Mouse (Mus musculus): ENCODE data around the gene Srebf2. TPM values are rescaled to one million over a fixed set of nuclear protein-coding genes. Genes with fewer than 3 reads are reported as not detected.

Gene Srebf2
- total RNA-seq, 2 experiments from 2014 or later = 20.5 to 21.8 TPM

- intact Hi-C loops (cut with DNase I) = no loop called here
- DNase-seq (ENCODE audit: low spot score) = no peak
These were observed 72.0 kb downstream of the Srebf2 start for GRCm38 (mm10) chr15:82218778-82219666.

GRCm38 (mm10) chr15:82220003-82220675 lies 73.2 kb downstream of the Srebf2 start:
- no peak for DNase-seq (ENCODE audit: low spot score)
- intact Hi-C loops (cut with DNase I) = no loop called here

- intact Hi-C loops (cut with DNase I) = no loop called here
- DNase-seq (ENCODE audit: low spot score) = no peak
These were observed 74.3 kb downstream of the Srebf2 start for GRCm38 (mm10) chr15:82221104-82221860.

- DNase-seq (ENCODE audit: low spot score) = no peak
- intact Hi-C loops (cut with DNase I) = no loop called here
These were observed 76.3 kb downstream of the Srebf2 start for GRCm38 (mm10) chr15:82223251-82223650.

- intact Hi-C loops (cut with DNase I) = no loop called here
- DNase-seq (ENCODE audit: low spot score) = no peak
These were observed 76.9 kb downstream of the Srebf2 start, which contains the start of gene Tnfrsf13c for GRCm38 (mm10) chr15:82223657-82224601. Tnfrsf13c (minus strand) TSS chr15:82224369.

- DNase-seq (ENCODE audit: low spot score) = no peak
- intact Hi-C loops (cut with DNase I) = no loop called here
These were observed 77.7 kb downstream of the Srebf2 start for GRCm38 (mm10) chr15:82224602-82225215.

- no peak for DNase-seq (ENCODE audit: low spot score)
- intact Hi-C loops (cut with DNase I) = no loop called here
These were observed 78.8 kb downstream of the Srebf2 start for GRCm38 (mm10) chr15:82225769-82226168.

- intact Hi-C loops (cut with DNase I) = no loop called here
- no peak for DNase-seq (ENCODE audit: low spot score)
These were observed 82.6 kb downstream of the Srebf2 start for GRCm38 (mm10) chr15:82229542-82230045.

- DNase-seq (ENCODE audit: low spot score) = no peak
- intact Hi-C loops (cut with DNase I) = no loop called here
These were observed 83.2 kb downstream of the Srebf2 start for GRCm38 (mm10) chr15:82230098-82230611.

GRCm38 (mm10) chr15:82231100-82231499 lies 84.1 kb downstream of the Srebf2 start:
- intact Hi-C loops (cut with DNase I) = no loop called here
- DNase-seq (ENCODE audit: low spot score) = no peak

- intact Hi-C loops (cut with DNase I) = no loop called here
These were observed 84.8 kb downstream of the Srebf2 start for GRCm38 (mm10) chr15:82231591-82232378.

GRCm38 (mm10) chr15:82232651-82233050 lies 85.7 kb downstream of the Srebf2 start:
- intact Hi-C loops (cut with DNase I) = no loop called here
- no peak for DNase-seq (ENCODE audit: low spot score)

More at GRCm38 (mm10) chr15:82231591-82232378, 84.8 kb downstream of the Srebf2 start:
- DNase-seq (ENCODE audit: low spot score) = no peak

GRCm38 (mm10) chr15:82235661-82236060 lies 88.7 kb downstream of the Srebf2 start:
- DNase-seq (ENCODE audit: low spot score) = no peak
- intact Hi-C loops (cut with DNase I) = loop anchor here (1.0 kb wide), 2 partner anchors 96 to 170 kb away; no protein-coding TSS in a partner anchor

- DNase-seq (ENCODE audit: low spot score) = peak; percentile 46
- intact Hi-C loops (cut with DNase I) = loop anchor here (1.0 kb wide), 2 partner anchors 97 to 171 kb away; no protein-coding TSS in a partner anchor
These were observed 89.6 kb downstream of the Srebf2 start for GRCm38 (mm10) chr15:82236565-82236964.

- DNase-seq (ENCODE audit: low spot score) = no peak
- intact Hi-C loops (cut with DNase I) = no loop called here
These were observed 96.3 kb downstream of the Srebf2 start for GRCm38 (mm10) chr15:82243311-82243710.

GRCm38 (mm10) chr15:82243742-82244114 lies 96.7 kb downstream of the Srebf2 start:
- intact Hi-C loops (cut with DNase I) = no loop called here
- no peak for DNase-seq (ENCODE audit: low spot score)

GRCm38 (mm10) chr15:82244115-82244804 lies 97.3 kb downstream of the Srebf2 start, which contains the start of gene Cenpm:
Cenpm (minus strand) TSS chr15:82244748.
- intact Hi-C loops (cut with DNase I) = no loop called here
- DNase-seq (ENCODE audit: low spot score) = peak; percentile 83

Measured in heart, postnatal 25 days (tissue).